21 mouse cellular contexts compared by ENCODE assay signal in the genomic region with DNA sequence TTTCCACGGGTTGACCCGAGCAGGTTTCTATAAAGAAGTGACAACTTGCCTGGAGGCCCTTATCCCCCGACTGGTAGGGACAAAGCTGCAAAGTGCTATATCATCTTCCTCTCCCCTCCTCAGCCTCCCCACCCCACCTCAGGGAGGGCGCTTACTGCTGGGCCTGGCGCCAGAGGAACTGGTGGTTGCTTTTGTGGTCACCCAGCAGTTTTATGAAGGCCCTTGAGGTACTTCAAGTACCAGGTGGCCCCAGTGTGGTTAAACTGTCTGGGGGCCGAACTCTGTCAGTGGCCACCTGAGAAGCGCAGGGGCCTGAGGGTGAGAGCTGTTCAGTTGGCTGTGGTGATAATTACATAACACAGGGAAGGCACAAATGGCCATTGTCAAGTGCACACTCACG.
DNase-seq lines count a peak whose midpoint lies in the region; ATAC-seq and TF ChIP-seq lines count a peak whose summit lies in the region.
"Had no signal": no experiment of that assay in that cellular context is flagged by ENCODE, and none has a peak within 500 bp of the region (broad histone marks: within the 10 kb centered on the region; RNA-seq: fewer than 3 reads in every experiment).

No protein-coding gene starts in this region.

- intact Hi-C loops in heart, postnatal 14 days (cut with DNase I), result no loop called here

- no peaks in the 10 kb centered on the region for H3K27me3 ChIP-seq in heart, embryonic 16.5 days (ENCODE audit: control insufficient read depth, insufficient read depth, low read length)
- no peaks in the 10 kb centered on the region for H3K27me3 ChIP-seq in heart, embryonic 10.5 days (ENCODE audit: insufficient read depth, poor library complexity, severe bottlenecking)
- H3K27me3 ChIP-seq in midbrain, postnatal 0 days (ENCODE audit: insufficient read depth, low read length), result no peaks in the 10 kb centered on the region
- H3K27me3 ChIP-seq: limb, embryonic 12.5 days; liver, embryonic 13.5 days; lung, embryonic 15.5 days; megakaryocyte, embryonic 14.5 days; midbrain, embryonic 15.5 days had no signal

- no peak overlapping the region for H3K4me2 ChIP-seq in heart, embryonic 16.5 days (ENCODE audit: low read depth, low read length)
- H3K4me2 ChIP-seq in midbrain, postnatal 0 days (ENCODE audit: low read depth, low read length, poor library complexity, severe bottlenecking), result no peak overlapping the region
- H3K4me2 ChIP-seq: heart, embryonic 11.5 days; limb, embryonic 12.5 days; liver, embryonic 13.5 days; lung, embryonic 15.5 days; midbrain, embryonic 15.5 days had no signal

- WGBS in heart, embryonic 16.5 days, result 56% methylated on average over 8 of the region's 8 CpGs
- 72% methylated on average over 8 of the region's 8 CpGs for WGBS in heart, embryonic 10.5 days
- 79% methylated on average over 8 of the region's 8 CpGs for WGBS in midbrain, postnatal 0 days

- H3K36me3 ChIP-seq in heart, embryonic 16.5 days (ENCODE audit: control insufficient read depth, insufficient read depth), result no peaks in the 10 kb centered on the region
- H3K36me3 ChIP-seq in heart, embryonic 10.5 days, result no peaks in the 10 kb centered on the region
- H3K36me3 ChIP-seq in midbrain, postnatal 0 days (ENCODE audit: insufficient read depth, low read length), result no peaks in the 10 kb centered on the region
- H3K36me3 ChIP-seq: limb, embryonic 12.5 days; liver, embryonic 13.5 days; lung, embryonic 15.5 days; midbrain, embryonic 15.5 days had no signal

- no peaks in the 10 kb centered on the region for H3K4me1 ChIP-seq in heart, embryonic 16.5 days (ENCODE audit: control insufficient read depth, insufficient read depth, low read length)
- H3K4me1 ChIP-seq in heart, embryonic 10.5 days, result 0 out of 2 replicates have a peak, but pooled peaks cover 2% of the 10 kb centered on the region
- H3K4me1 ChIP-seq in midbrain, postnatal 0 days (ENCODE audit: insufficient read depth, low read length), result no peaks in the 10 kb centered on the region
- H3K4me1 ChIP-seq: liver, embryonic 13.5 days; lung, embryonic 15.5 days; megakaryocyte, embryonic 14.5 days; midbrain, embryonic 15.5 days had no signal

- H3K4me3 ChIP-seq in heart, embryonic 16.5 days (ENCODE audit: low read length), result no peak overlapping the region
- no peak overlapping the region for H3K4me3 ChIP-seq in heart, embryonic 10.5 days
- H3K4me3 ChIP-seq in midbrain, postnatal 0 days (ENCODE audit: low read depth, low read length), result no peak overlapping the region
- H3K4me3 ChIP-seq: limb, embryonic 12.5 days; liver, embryonic 13.5 days; lung, embryonic 15.5 days; megakaryocyte, embryonic 14.5 days; midbrain, embryonic 15.5 days had no signal

- H3K27ac ChIP-seq in heart, embryonic 16.5 days (ENCODE audit: low read length), result peak overlapping the region; percentile 6; the same call in 1 of the 2 replicates
- H3K27ac ChIP-seq in heart, embryonic 10.5 days, result no peak overlapping the region
- H3K27ac ChIP-seq in midbrain, postnatal 0 days (ENCODE audit: low read depth, low read length), result no peak overlapping the region
- H3K27ac ChIP-seq: limb, embryonic 12.5 days; liver, embryonic 13.5 days; lung, embryonic 15.5 days; midbrain, embryonic 15.5 days; stomach, postnatal 0 days had no signal

- no peaks in the 10 kb centered on the region for H3K9me3 ChIP-seq in heart, embryonic 16.5 days (replicated peaks; ENCODE audit: control insufficient read depth, low read length)
- H3K9me3 ChIP-seq in heart, embryonic 10.5 days, result no peaks in the 10 kb centered on the region
- H3K9me3 ChIP-seq in midbrain, postnatal 0 days (ENCODE audit: low read length), result no peaks in the 10 kb centered on the region
- H3K9me3 ChIP-seq: limb, embryonic 12.5 days; liver, embryonic 13.5 days; lung, embryonic 15.5 days; midbrain, embryonic 15.5 days had no signal

- ATAC-seq in heart, embryonic 16.5 days (replicated peaks; ENCODE audit: extremely low read depth, insufficient read depth, low FRiP score), result no peak; the same call in 1 of the 2 replicates
- peak; percentile 37; the same call in 1 of the 2 replicates for ATAC-seq in megakaryocyte-erythroid progenitor cell, adult 5-6 weeks (replicated peaks; ENCODE audit: low FRiP score, low TSS enrichment, poor library complexity, severe bottlenecking)
- ATAC-seq in midbrain, postnatal 0 days (ENCODE audit: low FRiP score), result no peak
- ATAC-seq: forebrain, embryonic 14.5 days; hindbrain, embryonic 16.5 days; intestine, postnatal 0 days; midbrain, embryonic 15.5 days had no signal

- no peak for DNase-seq in heart, embryonic 10.5 days (ENCODE audit: low spot score)
- DNase-seq in T-cell, adult 2 months (ENCODE audit: low spot score), result peak; percentile 42
- peak; percentile 85 for DNase-seq in thymus, postnatal 25 days
- no peak for DNase-seq in midbrain, postnatal 0 days (ENCODE audit: low spot score)
- DNase-seq in heart, postnatal 14 days, result no peak
- DNase-seq in embryo, embryonic 9.5 days (ENCODE audit: extremely low spot score), result no peak
- DNase-seq: adrenal gland, postnatal 14 days; cerebellum, postnatal 10 days; gastrocnemius, postnatal 25 days; liver, embryonic 13.5 days had no signal

- TF ChIP-seq CTCF in midbrain, postnatal 0 days (IDR thresholded peaks at IDR 0.05), result no peak

- no peak overlapping the region for H3K9ac ChIP-seq in heart, embryonic 16.5 days (ENCODE audit: low read length)
- no peak overlapping the region for H3K9ac ChIP-seq in midbrain, postnatal 0 days (replicated peaks; ENCODE audit: low read length, poor library complexity, severe bottlenecking)
- H3K9ac ChIP-seq: limb, embryonic 12.5 days; liver, embryonic 13.5 days; lung, embryonic 15.5 days; midbrain, embryonic 15.5 days had no signal

Comparison
In these comparisons a context has a peak if more than half of its experiments do, and no peak if none do; other contexts are left out.
1. DNase-seq: peak in T-cell, adult 2 months (single experiment) and thymus, postnatal 25 days (single experiment); none in heart, embryonic 10.5 days (single experiment), midbrain, postnatal 0 days (single experiment), heart, postnatal 14 days (0 of 2) and embryo, embryonic 9.5 days (single experiment).